Mouse (Mus musculus): ENCODE measurements around the gene Inpp5d. TPM values are rescaled to one million over a fixed set of nuclear protein-coding genes. Genes with fewer than 3 reads are reported as not detected.

Inpp5d gene
- polyA plus RNA-seq, 1 experiment from 2014 or later: 5.1 TPM

DNA sequence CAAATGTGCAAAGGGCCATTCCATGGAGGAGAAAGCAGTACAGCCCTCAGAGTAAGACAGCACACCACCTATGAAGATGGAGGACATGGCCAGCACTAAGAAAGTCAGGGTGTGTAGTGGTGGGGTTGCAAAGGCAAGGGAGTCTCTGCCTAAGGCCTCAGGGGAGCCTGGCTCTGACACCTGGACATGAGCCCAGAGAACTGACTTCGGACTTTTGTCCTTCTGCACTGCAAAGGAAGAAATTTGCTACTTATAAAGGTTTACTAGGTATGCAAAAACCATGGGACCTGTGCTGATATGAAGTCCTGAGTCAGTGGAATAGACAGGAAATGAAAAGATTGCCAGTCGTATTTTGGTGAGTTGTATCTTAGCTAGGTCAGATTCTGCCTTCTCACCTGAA lies 18.3 kb upstream of the Inpp5d start:
- ATAC-seq (ENCODE audit: insufficient read depth, low FRiP score, low read depth): no peak
- no peaks in the 10 kb centered on the region for H3K4me1 ChIP-seq
- H3K36me3 ChIP-seq: no peaks in the 10 kb centered on the region
- WGBS: 77% methylated on average over 2 of the region's 2 CpGs
- H3K4me3 ChIP-seq (replicated peaks): no peak overlapping the region
- no peaks in the 10 kb centered on the region for H3K9me3 ChIP-seq
- H3K4me2 ChIP-seq: no peak overlapping the region
- no peak overlapping the region for H3K9ac ChIP-seq
- no peaks in the 10 kb centered on the region for H3K27me3 ChIP-seq (replicated peaks)
- no peak overlapping the region for H3K27ac ChIP-seq

DNA sequence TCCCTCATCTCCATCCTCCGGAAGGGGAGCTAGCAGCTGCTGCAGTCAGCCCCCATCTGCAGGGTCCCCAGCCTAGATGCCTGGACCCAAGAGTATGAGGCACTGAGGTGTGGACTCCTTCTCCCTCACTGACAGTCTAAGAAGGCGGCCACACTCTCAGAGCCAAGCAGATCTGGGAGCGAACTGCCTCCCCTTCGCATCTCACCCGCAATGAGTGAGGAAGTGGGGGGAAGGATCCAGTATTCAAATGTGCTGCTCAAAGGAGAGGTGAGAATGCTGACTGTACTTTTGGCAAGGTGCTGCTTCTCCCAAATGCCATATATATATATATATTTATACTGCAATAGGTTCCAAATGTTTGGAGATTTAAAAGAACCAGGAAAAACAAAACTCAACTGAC lies 16.7 kb upstream of the Inpp5d start:
- Histone ChIP-seq H3K9me3 (no peaks in the 10 kb centered on the region), H3K9ac (no peak overlapping the region), H3K36me3 (no peaks in the 10 kb centered on the region), H3K4me2 (no peak overlapping the region), H3K27me3 (replicated peaks) (no peaks in the 10 kb centered on the region), H3K27ac (no peak overlapping the region), H3K4me3 (replicated peaks) (no peak overlapping the region), H3K4me1 (no peaks in the 10 kb centered on the region)
- ATAC-seq (ENCODE audit: insufficient read depth, low FRiP score, low read depth): no peak
- WGBS: 79% methylated on average over 5 of the region's 5 CpGs

DNA sequence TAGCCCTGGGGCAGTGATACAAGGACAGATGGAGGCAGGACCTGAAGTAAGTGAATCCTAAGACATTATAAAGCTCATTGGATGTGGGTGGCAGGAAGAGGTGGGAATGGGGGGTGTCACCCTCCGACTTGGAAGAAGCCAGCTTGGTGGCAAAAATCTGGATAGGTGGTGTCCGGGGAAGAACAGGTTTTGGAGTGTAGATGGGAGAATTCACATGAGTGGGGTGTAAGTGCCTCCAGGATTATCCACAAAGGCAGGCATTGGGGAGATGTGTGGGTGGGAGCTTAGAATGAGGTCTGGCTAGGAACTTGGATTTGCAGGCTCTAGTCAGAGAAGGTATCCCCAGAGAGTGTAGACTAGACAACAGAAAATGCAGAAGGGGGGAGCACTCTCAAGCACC lies 14.8 kb upstream of the Inpp5d start:
- ATAC-seq (ENCODE audit: insufficient read depth, low FRiP score, low read depth): no peak
- Histone ChIP-seq H3K27ac (no peak overlapping the region), H3K4me3 (replicated peaks) (no peak overlapping the region), H3K36me3 (no peaks in the 10 kb centered on the region), H3K9ac (no peak overlapping the region), H3K9me3 (no peaks in the 10 kb centered on the region), H3K27me3 (replicated peaks) (no peaks in the 10 kb centered on the region), H3K4me2 (no peak overlapping the region), H3K4me1 (no peaks in the 10 kb centered on the region)
- WGBS: 82% methylated on average over 2 of the region's 2 CpGs

DNA sequence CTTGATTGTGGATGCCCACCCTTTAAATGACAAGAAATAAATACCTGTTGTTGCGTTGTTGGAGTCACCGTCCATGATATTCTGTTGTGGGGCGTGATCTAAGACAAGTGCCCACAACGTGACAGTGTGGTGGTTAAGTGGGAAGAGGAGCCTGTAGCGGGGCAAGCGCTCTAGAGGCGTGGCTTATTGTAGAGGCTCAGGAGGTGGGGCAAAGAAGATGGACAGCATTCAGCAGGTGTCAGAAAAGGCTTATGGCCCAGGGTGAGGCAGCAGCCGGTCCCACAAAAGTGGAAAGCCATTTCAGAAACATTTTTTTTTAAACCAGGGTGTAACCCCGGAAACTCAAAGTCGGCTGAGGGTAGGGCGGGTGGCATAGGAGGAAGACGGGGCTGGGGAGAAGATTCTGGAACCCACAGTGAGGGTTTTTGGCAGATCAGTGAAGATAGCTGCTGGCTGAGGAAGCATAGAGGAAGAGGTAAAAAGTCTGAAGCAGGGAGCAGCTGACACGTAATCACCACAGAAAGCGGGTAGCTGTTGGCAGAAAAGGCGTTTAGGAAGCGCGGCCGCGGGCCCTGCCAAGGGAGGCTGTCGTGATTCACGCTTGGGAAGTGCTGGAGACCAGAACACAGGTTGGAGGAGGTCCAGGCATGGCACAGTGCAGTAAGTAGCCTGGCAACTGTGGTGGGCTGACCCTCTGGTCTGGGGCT lies 12.6 kb upstream of the Inpp5d start:
- Histone ChIP-seq H3K9me3 (no peaks in the 10 kb centered on the region), H3K4me2 (no peak overlapping the region), H3K4me3 (replicated peaks) (no peak overlapping the region), H3K4me1 (no peaks in the 10 kb centered on the region), H3K9ac (no peak overlapping the region), H3K27me3 (replicated peaks) (no peaks in the 10 kb centered on the region), H3K36me3 (no peaks in the 10 kb centered on the region), H3K27ac (no peak overlapping the region)
- WGBS: 70% methylated on average over 21 of the region's 21 CpGs
- ATAC-seq (ENCODE audit: insufficient read depth, low FRiP score, low read depth): no peak

DNA sequence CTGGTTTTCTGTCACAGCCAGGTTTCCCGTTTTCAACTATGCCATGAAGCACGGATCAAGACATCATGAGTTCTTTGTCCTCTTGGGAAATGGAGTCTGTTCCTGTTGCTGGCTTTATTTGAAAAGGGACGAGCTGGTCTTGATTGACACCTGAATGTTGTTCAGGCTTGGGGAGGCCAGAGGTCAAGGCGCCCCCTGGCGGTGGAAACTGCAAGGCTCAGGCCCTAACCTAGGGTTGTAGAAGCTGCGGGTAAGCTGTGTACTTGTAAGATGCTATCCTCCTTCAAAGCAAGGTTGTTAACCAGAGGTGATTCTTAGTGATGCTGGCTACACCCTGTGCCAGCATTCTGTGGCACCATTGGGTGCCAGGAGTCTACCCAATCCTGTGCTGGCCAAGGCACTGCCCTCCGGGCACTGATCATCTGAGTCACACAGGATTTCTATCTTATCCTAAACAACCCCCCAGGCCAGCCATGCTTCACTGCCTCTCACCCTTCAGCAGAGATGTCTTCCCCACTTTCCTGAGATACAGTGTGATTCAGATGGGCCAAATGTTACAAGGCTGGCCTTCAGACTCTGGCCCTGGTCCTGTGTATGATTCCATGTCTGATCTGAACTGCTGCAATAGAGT lies 11.6 kb upstream of the Inpp5d start:
- 36% methylated on average over 7 of the region's 7 CpGs for WGBS
- H3K9me3 ChIP-seq: no peaks in the 10 kb centered on the region
- no peak overlapping the region for H3K27ac ChIP-seq
- no peak overlapping the region for H3K9ac ChIP-seq
- ATAC-seq (ENCODE audit: insufficient read depth, low FRiP score, low read depth): no peak
- H3K4me3 ChIP-seq (replicated peaks): no peak overlapping the region
- H3K27me3 ChIP-seq (replicated peaks): no peaks in the 10 kb centered on the region
- no peaks in the 10 kb centered on the region for H3K4me1 ChIP-seq
- H3K4me2 ChIP-seq: no peak overlapping the region
- H3K36me3 ChIP-seq: no peaks in the 10 kb centered on the region

DNA sequence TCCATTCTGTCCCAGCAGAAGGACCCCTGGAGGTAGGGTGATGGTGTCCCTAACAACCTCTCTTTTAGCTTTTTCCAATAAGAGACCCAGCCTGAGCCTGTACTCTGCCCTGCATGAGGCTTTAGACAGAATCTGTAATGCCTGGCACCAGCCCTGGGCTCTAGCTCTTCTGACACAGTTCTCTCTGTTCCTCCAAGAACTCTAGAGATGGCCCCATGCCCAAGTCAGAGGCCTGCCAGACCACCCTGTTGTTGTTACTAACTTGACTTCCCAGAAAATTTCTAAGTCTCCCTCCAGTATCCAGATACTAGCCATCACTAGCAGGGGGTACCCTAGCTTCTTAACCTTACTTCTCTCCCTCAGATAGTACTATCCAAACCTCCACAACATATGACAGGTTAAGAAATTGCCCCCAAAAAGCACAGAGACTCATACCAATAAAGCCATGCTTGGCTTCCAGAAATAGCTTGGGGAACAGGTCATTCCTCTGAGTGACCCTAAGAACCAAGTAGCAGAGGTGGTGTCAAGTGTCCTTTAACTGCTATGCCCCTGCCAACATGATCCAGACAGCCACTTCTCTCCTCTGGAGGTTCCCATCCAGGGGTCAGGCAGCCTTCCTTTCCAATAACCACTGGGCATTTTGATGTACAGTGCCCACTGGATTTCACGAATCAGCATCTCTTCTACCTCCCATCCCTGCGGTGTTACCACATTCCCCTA lies 5.4 kb upstream of the Inpp5d start:
- Histone ChIP-seq H3K9ac (no peak overlapping the region), H3K27ac (no peak overlapping the region), H3K9me3 (no peaks in the 10 kb centered on the region), H3K4me1 (no peaks in the 10 kb centered on the region), H3K36me3 (no peaks in the 10 kb centered on the region), H3K4me2 (no peak overlapping the region), H3K27me3 (replicated peaks) (no peaks in the 10 kb centered on the region), H3K4me3 (replicated peaks) (no peak overlapping the region)
- WGBS: 77% methylated on average over 2 of the region's 2 CpGs
- no peak for ATAC-seq (ENCODE audit: insufficient read depth, low FRiP score, low read depth)

DNA sequence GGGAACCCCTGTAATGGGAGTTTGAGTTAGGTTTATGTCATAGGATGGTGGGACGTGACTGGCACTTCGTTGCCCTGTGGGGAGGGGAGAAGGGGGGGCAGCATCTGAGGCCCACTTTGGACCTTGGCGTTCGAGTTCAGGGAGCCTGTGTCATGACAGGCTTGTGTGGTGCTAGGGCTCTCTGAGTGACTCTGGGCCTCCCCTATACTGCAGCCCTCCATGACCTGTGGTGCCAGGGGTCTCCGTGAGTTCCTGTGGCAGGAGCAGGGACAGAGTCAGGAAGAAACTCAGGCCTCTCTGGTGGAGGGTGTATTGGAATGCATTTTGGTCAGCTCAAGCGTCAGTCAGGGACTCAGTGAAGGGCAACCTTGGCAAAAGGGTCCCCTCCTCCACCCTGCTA lies 581 bp downstream of the Inpp5d start:
- Histone ChIP-seq H3K27me3 (replicated peaks) (no peaks in the 10 kb centered on the region), H3K36me3 (no peaks in the 10 kb centered on the region), H3K9me3 (no peaks in the 10 kb centered on the region), H3K4me2 (peak overlapping the region; percentile 2), H3K9ac (no peak overlapping the region), H3K27ac (0 out of 2 replicates have a peak overlapping the region, but pooled peaks have one; percentile 6), H3K4me1 (no peaks in the 10 kb centered on the region), H3K4me3 (replicated peaks) (peak overlapping the region; percentile 25)
- WGBS: 79% methylated on average over 6 of the region's 6 CpGs
- ATAC-seq (ENCODE audit: insufficient read depth, low FRiP score, low read depth): no peak

DNA sequence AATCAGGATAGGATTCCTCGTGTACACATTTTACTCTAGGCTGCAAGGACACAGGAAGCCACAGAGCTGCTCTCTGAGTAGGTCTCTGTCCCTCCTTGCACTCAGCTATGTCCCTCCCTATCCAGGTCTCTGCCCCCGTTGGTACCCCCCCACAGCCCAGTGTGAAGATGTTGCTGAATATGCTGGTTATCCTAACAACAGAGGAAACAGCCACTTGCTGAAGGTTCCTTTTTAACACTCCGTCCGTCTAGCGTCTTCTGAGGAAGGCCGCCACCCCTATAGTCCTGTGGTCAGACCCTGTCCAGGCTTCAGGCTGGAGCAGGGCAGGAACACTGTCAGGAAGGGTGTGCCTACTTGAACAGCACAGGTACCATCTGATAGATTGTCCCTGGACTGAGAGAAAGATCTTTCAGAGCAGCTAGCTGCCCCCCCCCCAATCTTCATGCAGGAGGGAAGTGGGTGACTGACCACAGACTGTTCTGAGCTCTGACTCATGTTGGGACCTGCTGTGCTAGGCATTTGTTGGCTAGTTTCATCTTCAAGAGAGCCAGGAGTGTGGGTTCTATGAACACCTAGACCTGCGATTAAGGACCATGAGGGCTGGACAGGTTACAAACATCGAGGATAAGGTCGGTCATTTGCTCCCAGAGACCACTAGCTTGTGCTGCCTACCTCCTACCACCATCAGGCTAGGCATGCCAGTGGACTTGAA lies 1.2 kb downstream of the Inpp5d start:
- Histone ChIP-seq H3K4me1 (no peaks in the 10 kb centered on the region), H3K27ac (0 out of 2 replicates have a peak overlapping the region, but pooled peaks have one; percentile 6), H3K4me2 (peak overlapping the region; percentile 2; the same call in 1 of the 2 replicates), H3K9me3 (no peaks in the 10 kb centered on the region), H3K9ac (no peak overlapping the region), H3K4me3 (replicated peaks) (peak overlapping the region; percentile 25), H3K36me3 (no peaks in the 10 kb centered on the region), H3K27me3 (replicated peaks) (no peaks in the 10 kb centered on the region)
- ATAC-seq (ENCODE audit: insufficient read depth, low FRiP score, low read depth): no peak
- 82% methylated on average over 9 of the region's 9 CpGs for WGBS

DNA sequence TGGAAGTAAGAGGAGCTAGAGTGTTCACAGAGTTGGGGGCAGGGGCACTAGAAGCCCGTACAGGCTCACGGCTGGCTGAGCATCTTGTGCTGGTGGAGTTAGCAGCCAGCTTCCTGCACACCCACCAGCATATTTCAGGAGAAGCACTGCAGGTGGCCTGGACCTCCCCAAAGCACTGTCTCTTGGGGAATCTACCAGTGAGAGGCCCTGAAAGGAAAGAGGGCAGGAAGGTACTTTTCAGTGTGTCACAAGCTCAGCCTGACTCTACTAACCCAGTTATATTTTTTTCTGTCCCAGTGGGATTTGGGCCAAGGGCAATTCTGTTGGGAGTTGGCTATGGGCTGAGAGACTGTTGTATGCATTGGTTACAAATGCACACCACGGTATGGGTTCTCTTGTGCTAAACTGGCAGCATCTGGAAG lies 1.8 kb downstream of the Inpp5d start:
- H3K36me3 ChIP-seq: no peaks in the 10 kb centered on the region
- no peak for ATAC-seq (ENCODE audit: insufficient read depth, low FRiP score, low read depth)
- H3K4me1 ChIP-seq: no peaks in the 10 kb centered on the region
- no peak overlapping the region for H3K4me3 ChIP-seq (replicated peaks)
- WGBS: 61% methylated on average over 3 of the region's 3 CpGs
- no peak overlapping the region for H3K4me2 ChIP-seq
- no peak overlapping the region for H3K27ac ChIP-seq
- no peaks in the 10 kb centered on the region for H3K27me3 ChIP-seq (replicated peaks)
- H3K9me3 ChIP-seq: no peaks in the 10 kb centered on the region
- no peak overlapping the region for H3K9ac ChIP-seq

DNA sequence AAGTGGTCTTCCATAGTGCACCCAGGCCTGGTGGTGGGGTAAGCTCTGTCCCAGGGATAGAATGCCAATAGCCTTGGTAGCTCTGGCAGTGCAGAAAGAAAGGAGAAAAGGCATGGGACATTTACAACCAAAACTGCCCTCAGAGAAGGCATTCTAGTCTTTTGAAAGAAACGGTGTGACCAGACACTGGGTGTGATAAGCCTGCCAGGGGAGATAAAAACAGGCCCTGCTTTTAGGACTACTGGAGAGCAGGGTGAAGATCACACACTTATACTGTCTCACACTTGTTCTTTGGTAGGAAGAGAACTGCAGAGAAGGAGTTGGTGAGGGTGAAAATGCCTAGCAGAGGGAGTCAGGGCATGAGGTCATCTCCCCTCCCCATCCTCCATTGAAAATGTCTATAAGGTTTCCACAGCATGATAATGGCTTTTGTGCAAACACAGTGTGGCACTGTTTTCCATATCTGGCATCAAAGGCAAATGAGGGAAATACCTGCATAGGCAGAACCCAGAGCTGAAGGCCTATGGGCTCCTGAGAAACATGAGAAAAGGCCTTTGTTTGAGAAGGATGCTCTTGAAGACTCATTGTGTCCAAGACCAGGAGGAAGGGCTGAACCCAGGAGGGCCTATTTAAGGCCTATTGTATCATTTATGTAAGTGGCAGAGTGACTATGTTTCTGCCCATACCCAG lies 4.0 kb downstream of the Inpp5d start:
- 55% methylated on average over 1 of the region's 1 CpGs for WGBS

DNA sequence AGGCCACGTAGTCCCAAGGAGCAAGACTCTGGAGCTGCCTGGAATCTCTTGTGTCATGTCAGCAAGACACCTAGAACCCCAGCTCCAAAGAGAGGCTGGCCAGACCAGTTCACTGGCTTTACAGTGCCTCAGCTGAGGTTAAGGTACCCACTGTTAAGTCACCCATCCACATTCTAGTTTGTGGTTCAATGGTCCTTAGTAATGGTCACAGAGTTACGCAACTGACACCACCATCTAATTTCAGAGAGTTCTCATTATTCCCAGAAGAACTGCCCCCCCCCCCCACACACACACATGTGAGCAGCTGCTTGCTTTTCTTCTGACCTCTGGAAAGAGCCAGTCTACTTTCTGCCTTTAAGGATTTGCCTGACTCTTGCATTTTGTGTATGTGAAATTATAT lies 4.7 kb downstream of the Inpp5d start:
- Histone ChIP-seq H3K4me3 (replicated peaks) (no peak overlapping the region), H3K27me3 (replicated peaks) (no peaks in the 10 kb centered on the region), H3K4me1 (no peaks in the 10 kb centered on the region), H3K36me3 (no peaks in the 10 kb centered on the region), H3K27ac (no peak overlapping the region), H3K9me3 (no peaks in the 10 kb centered on the region), H3K4me2 (no peak overlapping the region), H3K9ac (no peak overlapping the region)
- WGBS: 91% methylated on average over 2 of the region's 2 CpGs
- no peak for ATAC-seq (ENCODE audit: insufficient read depth, low FRiP score, low read depth)

More for the DNA sequence above, 4.0 kb downstream of the Inpp5d start:
- Histone ChIP-seq H3K27ac (no peak overlapping the region), H3K4me3 (replicated peaks) (no peak overlapping the region), H3K9ac (no peak overlapping the region), H3K4me2 (no peak overlapping the region), H3K27me3 (replicated peaks) (no peaks in the 10 kb centered on the region), H3K36me3 (no peaks in the 10 kb centered on the region), H3K9me3 (no peaks in the 10 kb centered on the region), H3K4me1 (no peaks in the 10 kb centered on the region)
- ATAC-seq (ENCODE audit: insufficient read depth, low FRiP score, low read depth): no peak
